Mouse (Mus musculus): Measurements from ENCODE around the gene Dscam. TPM values are rescaled to one million over a fixed set of nuclear protein-coding genes. Genes with fewer than 3 reads are reported as not detected.

Dscam gene
- polyA plus RNA-seq, 1 experiment: 1.2 TPM

- no peak for DNase-seq (ENCODE audit: low read depth in 1 of 2, low spot score in 2 of 2)
- H3K36me3 ChIP-seq (ENCODE audit: control insufficient read depth, insufficient read depth, low read length): no peaks in the 10 kb centered on the region
- H3K27ac ChIP-seq (ENCODE audit: insufficient read depth, low read length): no peak overlapping the region
- no peak overlapping the region for H3K4me3 ChIP-seq (ENCODE audit: extremely low read depth, insufficient read depth, insufficient read length)
- 78% methylated on average over 2 of the region's 2 CpGs for WGBS
- H3K27me3 ChIP-seq (ENCODE audit: control insufficient read depth, insufficient read depth, low read length): no peaks in the 10 kb centered on the region
- no peak for TF ChIP-seq CTCF (IDR thresholded peaks at IDR 0.05; ENCODE audit: extremely low read depth, insufficient read depth, insufficient read length, insufficient replicate concordance)
- no peak for TF ChIP-seq POLR2A (IDR thresholded peaks at IDR 0.05; ENCODE audit: low read depth, low read length)
- no peaks in the 10 kb centered on the region for H3K4me1 ChIP-seq (ENCODE audit: control insufficient read depth, insufficient read depth, insufficient read length)
These were observed 200.1 kb downstream of the Dscam start for GRCm38 (mm10) chr16:96970412-96970811.

- Histone ChIP-seq H3K4me3 (ENCODE audit: extremely low read depth, insufficient read depth, insufficient read length) (no peak overlapping the region), H3K36me3 (ENCODE audit: control insufficient read depth, insufficient read depth, low read length) (no peaks in the 10 kb centered on the region), H3K4me1 (ENCODE audit: control insufficient read depth, insufficient read depth, insufficient read length) (no peaks in the 10 kb centered on the region), H3K27me3 (ENCODE audit: control insufficient read depth, insufficient read depth, low read length) (no peaks in the 10 kb centered on the region), H3K27ac (ENCODE audit: insufficient read depth, low read length) (no peak overlapping the region)
- WGBS: 66% methylated on average over 2 of the region's 2 CpGs
- no peak for DNase-seq (ENCODE audit: low read depth in 1 of 2, low spot score in 2 of 2)
- TF ChIP-seq CTCF (IDR thresholded peaks at IDR 0.05; ENCODE audit: extremely low read depth, insufficient read depth, insufficient read length, insufficient replicate concordance): no peak
- no peak for TF ChIP-seq POLR2A (IDR thresholded peaks at IDR 0.05; ENCODE audit: low read depth, low read length)
These were observed 200.9 kb downstream of the Dscam start for GRCm38 (mm10) chr16:96969643-96970042.

- 33% methylated on average over 2 of the region's 2 CpGs for WGBS
- Histone ChIP-seq H3K36me3 (ENCODE audit: control insufficient read depth, insufficient read depth, low read length) (no peaks in the 10 kb centered on the region), H3K4me1 (ENCODE audit: control insufficient read depth, insufficient read depth, insufficient read length) (no peaks in the 10 kb centered on the region), H3K4me3 (ENCODE audit: extremely low read depth, insufficient read depth, insufficient read length) (no peak overlapping the region), H3K27me3 (ENCODE audit: control insufficient read depth, insufficient read depth, low read length) (no peaks in the 10 kb centered on the region), H3K27ac (ENCODE audit: insufficient read depth, low read length) (no peak overlapping the region)
- TF ChIP-seq CTCF (IDR thresholded peaks at IDR 0.05; ENCODE audit: extremely low read depth, insufficient read depth, insufficient read length, insufficient replicate concordance) (no peak), POLR2A (IDR thresholded peaks at IDR 0.05; ENCODE audit: low read depth, low read length) (no peak)
- no peak for DNase-seq (ENCODE audit: low read depth in 1 of 2, low spot score in 2 of 2)
These were observed 201.6 kb downstream of the Dscam start for GRCm38 (mm10) chr16:96968885-96969480.

- no peak overlapping the region for H3K4me3 ChIP-seq (ENCODE audit: extremely low read depth, insufficient read depth, insufficient read length)
- no peak for DNase-seq (ENCODE audit: low read depth in 1 of 2, low spot score in 2 of 2)
- no peaks in the 10 kb centered on the region for H3K4me1 ChIP-seq (ENCODE audit: control insufficient read depth, insufficient read depth, insufficient read length)
- TF ChIP-seq POLR2A (IDR thresholded peaks at IDR 0.05; ENCODE audit: low read depth, low read length): no peak
- TF ChIP-seq CTCF (IDR thresholded peaks at IDR 0.05; ENCODE audit: extremely low read depth, insufficient read depth, insufficient read length, insufficient replicate concordance): no peak
- H3K36me3 ChIP-seq (ENCODE audit: control insufficient read depth, insufficient read depth, low read length): no peaks in the 10 kb centered on the region
- no peaks in the 10 kb centered on the region for H3K27me3 ChIP-seq (ENCODE audit: control insufficient read depth, insufficient read depth, low read length)
- no peak overlapping the region for H3K27ac ChIP-seq (ENCODE audit: insufficient read depth, low read length)
- 90% methylated on average over 3 of the region's 3 CpGs for WGBS
These were observed 210.9 kb downstream of the Dscam start for GRCm38 (mm10) chr16:96959695-96960094.

- Histone ChIP-seq H3K27ac (ENCODE audit: insufficient read depth, low read length) (no peak overlapping the region), H3K36me3 (ENCODE audit: control insufficient read depth, insufficient read depth, low read length) (no peaks in the 10 kb centered on the region), H3K4me1 (ENCODE audit: control insufficient read depth, insufficient read depth, insufficient read length) (no peaks in the 10 kb centered on the region), H3K27me3 (ENCODE audit: control insufficient read depth, insufficient read depth, low read length) (no peaks in the 10 kb centered on the region), H3K4me3 (ENCODE audit: extremely low read depth, insufficient read depth, insufficient read length) (no peak overlapping the region)
- WGBS: 73% methylated on average over 11 of the region's 11 CpGs
- DNase-seq (ENCODE audit: low read depth in 1 of 2, low spot score in 2 of 2): no peak
- TF ChIP-seq POLR2A (IDR thresholded peaks at IDR 0.05; ENCODE audit: low read depth, low read length): no peak
- TF ChIP-seq CTCF (IDR thresholded peaks at IDR 0.05; ENCODE audit: extremely low read depth, insufficient read depth, insufficient read length, insufficient replicate concordance): no peak
These were observed 224.9 kb downstream of the Dscam start for GRCm38 (mm10) chr16:96945468-96946302.

GRCm38 (mm10) chr16:96943648-96944047 is 226.9 kb downstream of the Dscam start:
- no peak for TF ChIP-seq CTCF (IDR thresholded peaks at IDR 0.05; ENCODE audit: extremely low read depth, insufficient read depth, insufficient read length, insufficient replicate concordance)
- no peak for TF ChIP-seq POLR2A (IDR thresholded peaks at IDR 0.05; ENCODE audit: low read depth, low read length)
- H3K36me3 ChIP-seq (ENCODE audit: control insufficient read depth, insufficient read depth, low read length): no peaks in the 10 kb centered on the region
- 90% methylated on average over 2 of the region's 2 CpGs for WGBS
- no peak overlapping the region for H3K27ac ChIP-seq (ENCODE audit: insufficient read depth, low read length)
- no peaks in the 10 kb centered on the region for H3K27me3 ChIP-seq (ENCODE audit: control insufficient read depth, insufficient read depth, low read length)
- DNase-seq (ENCODE audit: low read depth in 1 of 2, low spot score in 2 of 2): no peak
- no peaks in the 10 kb centered on the region for H3K4me1 ChIP-seq (ENCODE audit: control insufficient read depth, insufficient read depth, insufficient read length)
- H3K4me3 ChIP-seq (ENCODE audit: extremely low read depth, insufficient read depth, insufficient read length): no peak overlapping the region

GRCm38 (mm10) chr16:96934795-96935194 is 235.8 kb downstream of the Dscam start:
- DNase-seq (ENCODE audit: low read depth in 1 of 2, low spot score in 2 of 2): no peak
- H3K36me3 ChIP-seq (ENCODE audit: control insufficient read depth, insufficient read depth, low read length): no peaks in the 10 kb centered on the region
- no peak overlapping the region for H3K27ac ChIP-seq (ENCODE audit: insufficient read depth, low read length)
- 97% methylated on average over 2 of the region's 2 CpGs for WGBS
- TF ChIP-seq POLR2A (IDR thresholded peaks at IDR 0.05; ENCODE audit: low read depth, low read length) (no peak), CTCF (IDR thresholded peaks at IDR 0.05; ENCODE audit: extremely low read depth, insufficient read depth, insufficient read length, insufficient replicate concordance) (no peak)
- H3K4me1 ChIP-seq (ENCODE audit: control insufficient read depth, insufficient read depth, insufficient read length): no peaks in the 10 kb centered on the region
- no peak overlapping the region for H3K4me3 ChIP-seq (ENCODE audit: extremely low read depth, insufficient read depth, insufficient read length)
- no peaks in the 10 kb centered on the region for H3K27me3 ChIP-seq (ENCODE audit: control insufficient read depth, insufficient read depth, low read length)
